Mouse (Mus musculus): Measurements from ENCODE around the gene Smad3. TPM values are rescaled to one million over a fixed set of nuclear protein-coding genes. Genes with fewer than 3 reads are reported as not detected.

The Smad3 gene
- polyA plus RNA-seq, 1 experiment from 2014 or later, result 14.8 TPM

- no peak overlapping the region for H3K9ac ChIP-seq
- WGBS, result 67% methylated on average over 10 of the region's 10 CpGs
Measured at GRCm38 (mm10) chr9:63740320-63740841, 17.4 kb downstream of the Smad3 start.

GRCm38 (mm10) chr9:63738830-63739229 lies 19.0 kb downstream of the Smad3 start:
- no peak for ATAC-seq
- WGBS, result 83% methylated on average over 11 of the region's 11 CpGs
- H3K4me1 ChIP-seq (replicated peaks), result peaks cover 73% of the 10 kb centered on the region

More at GRCm38 (mm10) chr9:63740320-63740841, 17.4 kb downstream of the Smad3 start:
- ATAC-seq, result no peak
- Histone ChIP-seq H3K27me3 (replicated peaks) (no peaks in the 10 kb centered on the region), H3K9me3 (no peaks in the 10 kb centered on the region), H3K4me1 (replicated peaks) (peaks cover 68% of the 10 kb centered on the region), H3K36me3 (no peaks in the 10 kb centered on the region), H3K27ac (no peak overlapping the region), H3K4me3 (replicated peaks) (no peak overlapping the region), H3K4me2 (replicated peaks) (no peak overlapping the region)

GRCm38 (mm10) chr9:63738086-63738701 lies 19.6 kb downstream of the Smad3 start:
- no peak for ATAC-seq
- Histone ChIP-seq H3K4me1 (replicated peaks) (peaks cover 67% of the 10 kb centered on the region), H3K27ac (no peak overlapping the region), H3K4me2 (replicated peaks) (no peak overlapping the region), H3K4me3 (replicated peaks) (no peak overlapping the region), H3K27me3 (replicated peaks) (no peaks in the 10 kb centered on the region), H3K9ac (no peak overlapping the region), H3K9me3 (no peaks in the 10 kb centered on the region), H3K36me3 (no peaks in the 10 kb centered on the region)
- 79% methylated on average over 12 of the region's 12 CpGs for WGBS

More at GRCm38 (mm10) chr9:63738830-63739229, 19.0 kb downstream of the Smad3 start:
- no peak overlapping the region for H3K27ac ChIP-seq
- no peaks in the 10 kb centered on the region for H3K27me3 ChIP-seq (replicated peaks)
- no peak overlapping the region for H3K4me2 ChIP-seq (replicated peaks)
- no peaks in the 10 kb centered on the region for H3K36me3 ChIP-seq
- H3K4me3 ChIP-seq (replicated peaks), result no peak overlapping the region
- H3K9ac ChIP-seq, result no peak overlapping the region
- H3K9me3 ChIP-seq, result no peaks in the 10 kb centered on the region

- no peak for ATAC-seq
- 73% methylated on average over 9 of the region's 9 CpGs for WGBS
- no peak overlapping the region for H3K9ac ChIP-seq
Measured at GRCm38 (mm10) chr9:63737426-63737931, 20.3 kb downstream of the Smad3 start.

GRCm38 (mm10) chr9:63734261-63734660 lies 23.5 kb downstream of the Smad3 start:
- Histone ChIP-seq H3K4me1 (replicated peaks) (peaks cover 51% of the 10 kb centered on the region), H3K9me3 (no peaks in the 10 kb centered on the region), H3K27me3 (replicated peaks) (no peaks in the 10 kb centered on the region), H3K4me2 (replicated peaks) (no peak overlapping the region), H3K36me3 (no peaks in the 10 kb centered on the region), H3K9ac (no peak overlapping the region), H3K27ac (no peak overlapping the region), H3K4me3 (replicated peaks) (no peak overlapping the region)
- 82% methylated on average over 8 of the region's 8 CpGs for WGBS
- ATAC-seq, result no peak

More at GRCm38 (mm10) chr9:63737426-63737931, 20.3 kb downstream of the Smad3 start:
- Histone ChIP-seq H3K4me3 (replicated peaks) (no peak overlapping the region), H3K4me2 (replicated peaks) (no peak overlapping the region), H3K4me1 (replicated peaks) (peaks cover 60% of the 10 kb centered on the region), H3K27ac (no peak overlapping the region), H3K9me3 (no peaks in the 10 kb centered on the region), H3K27me3 (replicated peaks) (no peaks in the 10 kb centered on the region), H3K36me3 (no peaks in the 10 kb centered on the region)

GRCm38 (mm10) chr9:63732700-63733099 lies 25.1 kb downstream of the Smad3 start:
- no peak overlapping the region for H3K27ac ChIP-seq
- H3K9ac ChIP-seq, result no peak overlapping the region
- H3K4me2 ChIP-seq (replicated peaks), result no peak overlapping the region
- peaks cover 46% of the 10 kb centered on the region for H3K4me1 ChIP-seq (replicated peaks)
- H3K9me3 ChIP-seq, result no peaks in the 10 kb centered on the region
- no peaks in the 10 kb centered on the region for H3K36me3 ChIP-seq
- no peak for ATAC-seq
- no peak overlapping the region for H3K4me3 ChIP-seq (replicated peaks)
- 83% methylated on average over 7 of the region's 7 CpGs for WGBS
- H3K27me3 ChIP-seq (replicated peaks), result no peaks in the 10 kb centered on the region

GRCm38 (mm10) chr9:63731114-63731828 lies 26.5 kb downstream of the Smad3 start:
- H3K36me3 ChIP-seq, result no peaks in the 10 kb centered on the region
- 83% methylated on average over 9 of the region's 9 CpGs for WGBS
- H3K9ac ChIP-seq, result no peak overlapping the region
- H3K27ac ChIP-seq, result no peak overlapping the region
- no peak overlapping the region for H3K4me3 ChIP-seq (replicated peaks)
- H3K4me1 ChIP-seq (replicated peaks), result peaks cover 47% of the 10 kb centered on the region
- ATAC-seq, result no peak
- H3K9me3 ChIP-seq, result no peaks in the 10 kb centered on the region
- H3K4me2 ChIP-seq (replicated peaks), result no peak overlapping the region
- no peaks in the 10 kb centered on the region for H3K27me3 ChIP-seq (replicated peaks)

GRCm38 (mm10) chr9:63728969-63729368 lies 28.8 kb downstream of the Smad3 start:
- no peak overlapping the region for H3K27ac ChIP-seq
- H3K9me3 ChIP-seq, result no peaks in the 10 kb centered on the region
- H3K36me3 ChIP-seq, result no peaks in the 10 kb centered on the region
- no peak overlapping the region for H3K4me2 ChIP-seq (replicated peaks)
- H3K27me3 ChIP-seq (replicated peaks), result no peaks in the 10 kb centered on the region
- ATAC-seq, result no peak
- no peak overlapping the region for H3K4me3 ChIP-seq (replicated peaks)
- H3K9ac ChIP-seq, result no peak overlapping the region
- WGBS, result 85% methylated on average over 10 of the region's 10 CpGs
- peaks cover 34% of the 10 kb centered on the region for H3K4me1 ChIP-seq (replicated peaks)

GRCm38 (mm10) chr9:63727070-63727469 lies 30.7 kb downstream of the Smad3 start:
- Histone ChIP-seq H3K4me1 (replicated peaks) (peaks cover 40% of the 10 kb centered on the region), H3K9ac (no peak overlapping the region), H3K4me2 (replicated peaks) (peak overlapping the region; percentile 45; the same call in 1 of the 2 replicates), H3K4me3 (replicated peaks) (no peak overlapping the region), H3K27ac (peak overlapping the region; percentile 90), H3K27me3 (replicated peaks) (no peaks in the 10 kb centered on the region), H3K9me3 (no peaks in the 10 kb centered on the region), H3K36me3 (no peaks in the 10 kb centered on the region)
- 63% methylated on average over 6 of the region's 6 CpGs for WGBS
- peak; percentile 78 for ATAC-seq

GRCm38 (mm10) chr9:63726088-63727010 lies 31.4 kb downstream of the Smad3 start:
- peak overlapping the region; percentile 24; the same call in 1 of the 2 replicates for H3K9ac ChIP-seq
- WGBS, result 31% methylated on average over 13 of the region's 13 CpGs
- H3K27ac ChIP-seq, result peak overlapping the region; percentile 90
- H3K27me3 ChIP-seq (replicated peaks), result no peaks in the 10 kb centered on the region
- H3K4me1 ChIP-seq (replicated peaks), result peaks cover 41% of the 10 kb centered on the region
- ATAC-seq, result peak; percentile 73
- H3K4me3 ChIP-seq (replicated peaks), result no peak overlapping the region
- H3K36me3 ChIP-seq, result no peaks in the 10 kb centered on the region
- peak overlapping the region; percentile 45 for H3K4me2 ChIP-seq (replicated peaks)
- no peaks in the 10 kb centered on the region for H3K9me3 ChIP-seq

- Histone ChIP-seq H3K27me3 (replicated peaks) (no peaks in the 10 kb centered on the region), H3K27ac (no peak overlapping the region), H3K9me3 (no peaks in the 10 kb centered on the region), H3K4me2 (replicated peaks) (no peak overlapping the region), H3K9ac (no peak overlapping the region), H3K4me3 (replicated peaks) (no peak overlapping the region), H3K4me1 (replicated peaks) (peaks cover 46% of the 10 kb centered on the region), H3K36me3 (no peaks in the 10 kb centered on the region)
- ATAC-seq, result no peak
- 85% methylated on average over 5 of the region's 5 CpGs for whole genome bisulfite sequencing
Measured at GRCm38 (mm10) chr9:63724750-63725149, 33.0 kb downstream of the Smad3 start.

- Histone ChIP-seq H3K36me3 (no peaks in the 10 kb centered on the region), H3K27ac (no peak overlapping the region), H3K4me2 (replicated peaks) (no peak overlapping the region), H3K27me3 (replicated peaks) (no peaks in the 10 kb centered on the region), H3K4me1 (replicated peaks) (peaks cover 55% of the 10 kb centered on the region), H3K9me3 (no peaks in the 10 kb centered on the region), H3K4me3 (replicated peaks) (no peak overlapping the region), H3K9ac (no peak overlapping the region)
- 84% methylated on average over 9 of the region's 9 CpGs for WGBS
- no peak for ATAC-seq
Measured at GRCm38 (mm10) chr9:63722918-63723317, 34.9 kb downstream of the Smad3 start.
